Mouse (Mus musculus) retina, embryonic 14.5 days (tissue): ENCODE measurements around the gene Hormad1.
"Not testable (repeated sequence)": the region's sequence is repeated elsewhere in the genome, so short reads cannot be mapped to it uniquely, and the experiment has no call there.

ENCODE experiments used
- DNase-seq: peaks from one replicate; pipeline ENCODE4 v3.0.0-alpha.2; 2015; ENCODE audit warnings: low spot score

Hormad1 gene

GRCm38 (mm10) chr3:95561826-95562225, 2.3 kb downstream of the Hormad1 start:
- no peak for DNase-seq

GRCm38 (mm10) chr3:95569585-95569984, 10.1 kb downstream of the Hormad1 start:
- no peak for DNase-seq

GRCm38 (mm10) chr3:95587754-95588603, 28.5 kb downstream of the Hormad1 start:
- DNase-seq = no peak

DNA sequence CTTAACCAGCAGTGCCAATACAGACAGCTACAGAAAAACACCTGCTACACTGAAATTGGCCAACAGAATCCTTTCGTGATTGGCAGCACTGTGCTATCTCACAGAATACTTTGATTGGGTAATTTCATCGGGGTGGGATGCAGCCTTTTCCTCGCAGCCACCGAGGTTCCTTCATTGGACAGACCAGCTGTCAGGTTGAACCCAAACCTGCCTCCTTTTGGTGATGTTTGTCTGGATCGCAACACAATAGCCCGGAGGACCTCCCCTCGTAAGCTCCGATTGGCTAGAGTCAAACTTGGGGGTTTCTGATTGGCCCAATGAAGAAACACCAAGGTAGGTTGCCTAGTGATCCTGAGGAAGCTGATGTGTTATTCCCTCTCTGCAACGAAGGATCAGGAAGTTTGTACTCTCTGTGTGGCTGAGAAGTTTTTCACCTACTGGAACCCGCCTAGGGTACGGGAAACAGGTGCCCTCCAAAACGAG, 29.2 kb downstream of the Hormad1 start, which contains the start of gene Golph3l:
Golph3l (plus strand) TSS at position 331 of the 483 bp plus-strand sequence.
- DNase-seq = peak; percentile 97

- no peak for DNase-seq
Observed at GRCm38 (mm10) chr3:95598734-95599133, 39.3 kb downstream of the Hormad1 start.

DNA sequence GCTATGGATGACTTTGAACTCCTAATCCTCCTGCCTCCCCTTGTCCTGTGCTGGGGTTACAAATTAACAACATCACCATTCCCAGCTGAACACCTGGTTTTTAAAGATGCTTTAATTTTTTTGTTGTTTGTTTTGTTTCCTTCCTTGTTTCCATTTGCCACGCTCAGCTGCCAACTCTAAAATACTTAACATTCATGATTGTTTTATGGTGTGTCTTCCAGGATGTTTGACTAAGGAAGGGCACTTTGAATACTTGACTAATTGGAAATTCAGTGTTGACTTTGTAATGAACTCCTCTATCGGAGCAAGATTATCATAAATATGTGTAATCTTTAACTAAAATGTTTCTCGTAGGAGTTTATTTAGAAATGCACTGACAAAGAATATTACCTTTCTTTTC, 41.8 kb downstream of the Hormad1 start:
- no peak for DNase-seq

- no peak for DNase-seq
Observed at GRCm38 (mm10) chr3:95606096-95606495, 46.6 kb downstream of the Hormad1 start.

DNA sequence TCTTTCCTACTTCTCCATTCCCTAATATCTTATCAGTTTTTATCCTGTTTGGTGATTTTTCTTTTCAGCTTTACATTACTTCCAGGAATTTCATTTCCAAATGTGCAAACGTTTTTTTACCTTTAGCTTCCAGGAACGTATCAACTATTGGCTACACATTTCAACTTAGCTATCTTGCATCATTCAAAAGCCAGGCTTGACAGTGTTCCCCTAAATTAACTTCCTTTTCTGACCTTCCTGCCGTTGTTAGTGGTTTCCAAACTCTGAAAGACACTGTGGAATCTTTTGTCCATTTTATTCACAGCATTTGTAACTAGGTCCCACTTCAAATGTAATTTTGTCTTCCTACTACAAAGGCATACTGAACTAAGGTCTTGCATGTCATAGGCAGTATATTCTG, 49.7 kb downstream of the Hormad1 start:
- DNase-seq = no peak

DNA sequence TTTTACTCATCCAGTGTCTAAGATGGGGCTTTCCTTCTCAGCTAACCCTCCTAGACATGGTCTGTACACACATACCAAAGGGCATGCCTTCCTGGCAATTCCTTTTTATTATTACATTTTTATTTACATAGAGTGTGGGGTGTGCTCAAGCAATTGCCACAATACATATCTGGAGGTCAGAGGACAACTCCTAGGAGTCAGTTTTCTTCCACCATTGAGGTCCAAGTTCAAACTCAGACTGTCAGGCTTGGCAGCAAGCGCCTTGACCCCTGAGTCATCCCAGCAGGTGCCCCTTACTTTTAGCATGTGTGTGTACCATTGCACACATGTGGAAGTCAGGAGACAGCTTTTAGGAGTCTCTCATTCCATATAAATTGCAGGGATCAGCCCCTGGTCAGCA, 54.5 kb downstream of the Hormad1 start:
- no peak for DNase-seq

DNA sequence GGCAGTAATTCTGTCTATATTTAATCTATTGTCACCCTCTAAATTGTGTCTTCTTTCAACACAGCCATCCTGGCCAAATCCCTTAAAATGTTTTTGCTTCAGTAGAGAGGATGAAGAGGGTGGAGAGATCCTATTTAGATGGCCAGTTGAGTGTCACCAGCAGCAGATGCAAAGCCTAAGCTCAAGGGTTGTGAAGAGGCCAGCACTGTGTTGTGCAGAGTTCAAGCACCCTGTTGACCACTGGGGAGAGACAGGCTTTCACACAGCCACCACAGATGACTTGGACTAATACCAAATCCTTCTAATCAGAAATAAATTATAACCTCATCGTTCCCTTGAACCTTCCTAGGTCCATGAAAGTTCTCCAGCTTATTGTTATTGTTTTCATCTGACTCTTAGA, 59.0 kb downstream of the Hormad1 start:
- DNase-seq = no peak

DNA sequence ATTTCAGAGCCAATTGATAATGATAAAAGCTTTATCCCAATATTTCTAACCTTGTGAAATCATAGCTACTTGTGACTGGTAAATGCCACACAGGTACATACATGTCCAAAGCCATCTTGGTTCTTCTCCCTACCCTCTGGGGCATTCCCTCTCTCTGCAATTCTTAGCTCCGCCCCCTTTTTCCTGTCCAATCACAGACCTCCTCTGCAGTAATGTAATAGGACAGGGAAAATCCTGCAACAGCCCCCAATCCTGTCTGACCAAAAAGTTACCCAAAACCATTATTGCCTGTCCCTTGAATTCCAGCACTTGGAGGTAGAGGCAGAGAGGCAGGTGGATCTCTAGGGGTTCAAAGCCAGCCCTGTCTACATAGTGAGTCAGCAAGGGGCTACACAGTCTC, 61.8 kb downstream of the Hormad1 start:
- no peak for DNase-seq

DNA sequence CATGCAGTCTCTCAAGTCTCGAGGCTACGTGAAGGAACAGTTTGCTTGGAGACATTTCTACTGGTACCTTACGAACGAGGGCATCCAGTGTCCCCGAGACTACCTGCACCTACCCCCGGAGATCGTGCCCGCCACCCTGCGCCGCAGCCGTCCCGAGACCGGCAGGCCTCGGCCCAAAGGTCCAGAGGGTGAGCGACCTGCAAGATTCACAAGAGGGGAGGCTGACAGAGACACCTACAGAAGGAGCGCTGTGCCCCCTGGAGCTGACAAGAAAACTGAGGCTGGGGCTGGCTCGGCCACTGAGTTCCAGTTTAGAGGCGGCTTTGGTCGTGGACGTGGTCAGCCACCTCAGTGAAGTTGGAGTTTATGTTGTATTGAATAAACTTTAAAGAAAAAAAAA, 62.9 kb downstream of the Hormad1 start:
- DNase-seq = not testable (repeated sequence)

- no peak for DNase-seq
Observed at GRCm38 (mm10) chr3:95623551-95623950, 64.1 kb downstream of the Hormad1 start.

- not testable (repeated sequence) for DNase-seq
Observed at GRCm38 (mm10) chr3:95623991-95624515, 64.6 kb downstream of the Hormad1 start.

DNA sequence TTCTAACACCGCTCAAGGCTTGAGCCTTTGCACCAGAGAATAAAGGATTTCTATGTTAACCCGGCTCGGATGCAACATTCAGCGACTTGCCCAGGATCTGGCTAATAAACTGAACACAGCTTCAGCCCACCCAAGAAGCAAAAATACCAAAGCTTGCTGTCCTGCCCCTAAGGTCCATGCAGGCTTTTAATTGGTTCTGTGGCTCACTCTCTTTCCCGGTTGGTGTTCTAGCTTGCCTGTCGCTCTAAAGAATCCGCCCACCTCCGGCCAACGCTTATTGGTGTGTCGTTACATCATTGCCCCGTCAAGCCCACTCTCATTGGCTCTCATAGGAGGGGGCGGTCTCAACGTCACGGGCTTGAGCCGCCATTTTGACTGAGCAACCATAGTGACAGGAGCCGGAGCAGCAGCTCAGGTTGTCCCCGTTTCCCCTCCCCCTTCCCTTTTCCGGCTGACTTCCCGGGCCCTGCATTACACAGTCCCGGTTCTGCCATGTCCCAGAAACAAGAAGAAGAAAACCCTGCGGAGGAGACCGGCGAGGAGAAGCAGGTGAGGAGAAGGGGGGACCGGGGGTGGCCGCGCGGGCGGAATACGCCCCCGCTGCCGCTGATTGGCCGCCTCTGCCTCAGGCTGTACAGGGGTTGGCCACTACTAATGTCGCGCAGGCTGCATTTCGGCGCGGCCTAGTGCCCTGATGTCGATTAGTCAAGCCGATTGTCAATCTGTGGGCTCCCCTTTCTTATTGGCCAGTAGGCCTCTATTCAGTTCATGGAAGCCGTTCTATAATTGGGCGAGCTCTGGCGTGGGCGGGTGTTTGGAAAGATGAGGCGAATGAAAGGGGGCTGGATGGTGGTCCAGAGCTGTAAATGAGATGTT, 65.4 kb downstream of the Hormad1 start, which contains the start of gene Ensa:
Ensa (plus strand) TSS at position 366 of the 876 bp plus-strand sequence.
- DNase-seq = peak; percentile 99

- no peak for DNase-seq
Observed at GRCm38 (mm10) chr3:95627763-95628162, 68.3 kb downstream of the Hormad1 start.

DNA sequence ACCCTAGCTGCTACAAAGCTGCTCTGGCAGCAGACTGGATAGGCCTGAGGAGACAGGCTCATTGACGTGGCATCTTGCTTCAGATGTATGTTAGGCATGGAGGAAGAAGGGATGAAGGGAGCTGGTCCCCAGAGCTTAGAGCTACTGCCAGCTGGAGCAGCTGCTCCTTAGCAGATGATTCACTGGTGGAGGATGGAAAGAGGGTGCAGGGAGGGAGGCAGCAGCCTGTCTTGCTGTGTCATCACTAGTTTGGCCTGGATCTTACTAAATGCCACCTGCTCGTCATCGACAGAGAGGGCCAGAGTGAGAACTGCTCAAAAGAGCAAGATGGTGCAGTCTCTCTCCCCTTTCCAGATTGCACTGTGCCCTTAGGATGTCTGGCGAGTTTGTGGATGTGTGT, 70.3 kb downstream of the Hormad1 start:
- no peak for DNase-seq

DNA sequence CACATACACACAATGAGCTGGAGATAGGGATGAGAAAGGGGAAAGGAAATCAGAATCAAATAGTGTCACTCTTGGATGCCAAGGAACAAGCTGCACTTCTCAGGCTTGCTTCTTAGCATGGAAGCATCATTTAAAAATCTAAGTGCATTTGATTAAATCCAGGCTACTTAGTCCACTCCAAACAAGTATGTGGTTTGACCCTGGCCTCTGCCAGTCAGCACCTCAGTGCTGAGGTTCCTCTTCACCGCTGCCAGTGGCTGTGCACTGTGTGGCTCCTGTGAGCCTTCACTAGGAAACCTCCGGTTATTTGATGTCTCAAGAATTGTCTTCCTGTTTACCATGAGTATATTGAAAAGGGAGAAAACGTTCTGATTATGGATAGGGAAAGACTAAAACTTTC, 71.4 kb downstream of the Hormad1 start:
- DNase-seq = no peak

DNA sequence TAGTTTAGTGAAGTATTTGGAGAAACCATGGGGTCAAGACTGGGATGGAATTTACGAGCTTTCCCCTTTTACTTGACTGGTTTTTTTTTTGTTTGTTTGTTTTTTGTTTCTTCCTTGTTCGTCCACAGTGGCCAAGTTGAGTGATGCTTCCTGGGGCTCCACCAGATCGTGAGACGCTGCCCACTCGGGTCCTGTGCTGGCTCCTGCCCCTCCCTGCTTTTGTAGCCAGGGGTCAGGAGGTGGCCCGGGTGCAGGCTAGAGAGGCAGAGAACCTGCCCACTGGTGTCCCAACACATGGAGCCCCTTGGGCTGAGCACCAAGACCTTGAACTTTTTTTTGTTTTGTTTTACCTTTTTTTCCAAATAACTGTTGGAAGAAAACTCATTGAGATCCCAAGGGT, 71.8 kb downstream of the Hormad1 start:
- no peak for DNase-seq

DNA sequence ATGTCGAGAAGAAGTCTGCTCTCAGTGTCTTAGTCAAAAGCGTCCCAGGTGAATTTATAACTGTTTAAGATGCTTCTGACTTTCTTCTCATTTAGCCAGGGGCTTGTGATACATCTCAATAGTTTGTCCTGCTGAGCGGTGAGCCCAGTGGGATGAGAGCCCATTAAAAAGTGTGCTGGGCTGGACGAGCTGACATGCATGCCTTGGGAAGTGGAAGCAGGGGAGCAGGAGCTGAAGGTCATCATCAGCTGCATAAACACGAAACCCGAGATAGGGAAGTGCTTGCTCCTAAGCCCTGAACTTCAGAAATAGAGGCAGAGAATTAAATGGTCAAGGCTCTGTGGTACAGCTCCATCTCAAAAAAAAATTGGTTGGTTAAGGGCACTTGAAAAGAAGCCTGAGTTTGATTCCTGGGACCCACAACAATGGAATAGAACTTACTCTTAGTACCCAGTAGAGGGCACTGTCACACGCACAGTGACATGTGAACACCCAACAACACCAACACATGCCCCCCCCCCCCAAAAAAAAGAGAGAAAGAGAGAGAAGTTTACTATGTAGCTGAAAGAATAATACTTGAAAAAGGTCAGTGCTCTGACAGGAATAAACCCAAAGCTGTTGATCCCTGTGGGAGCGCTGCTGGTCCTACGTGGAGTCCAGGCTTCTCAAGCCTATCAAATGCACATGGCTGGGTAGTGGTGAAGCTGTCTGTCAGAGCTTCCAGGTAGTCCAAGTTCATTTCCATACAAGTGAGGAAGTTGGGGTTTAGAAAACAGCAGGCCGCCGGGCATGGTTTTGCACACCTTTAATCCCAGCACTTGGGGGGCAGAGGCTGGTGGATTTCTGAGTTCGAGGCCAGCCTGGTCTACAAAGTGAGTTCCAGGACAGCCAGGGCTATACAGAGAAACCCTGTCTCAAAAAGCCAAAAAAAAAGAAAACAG, 73.4 kb downstream of the Hormad1 start:
- peak; percentile 70 for DNase-seq

DNA sequence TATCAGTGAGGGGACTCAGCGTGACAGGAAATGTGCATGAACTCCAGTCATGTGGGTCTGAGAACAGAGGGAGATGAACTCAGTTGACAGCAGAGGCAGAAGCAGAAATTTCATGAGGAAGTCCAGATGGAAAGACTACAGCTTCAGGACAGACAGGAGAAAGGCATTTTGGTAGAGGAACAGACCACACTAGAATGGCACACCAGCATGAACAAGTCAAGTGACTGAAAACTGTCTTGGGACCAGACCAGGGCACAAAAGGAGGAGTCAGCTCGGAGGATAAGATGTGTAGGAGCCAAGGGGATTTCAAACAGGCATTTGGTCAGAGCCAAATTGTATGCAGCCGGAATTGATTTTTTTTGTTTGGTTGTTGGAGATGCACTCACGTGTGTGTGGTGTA, 76.2 kb downstream of the Hormad1 start:
- no peak for DNase-seq
